In the genomic region with DNA sequence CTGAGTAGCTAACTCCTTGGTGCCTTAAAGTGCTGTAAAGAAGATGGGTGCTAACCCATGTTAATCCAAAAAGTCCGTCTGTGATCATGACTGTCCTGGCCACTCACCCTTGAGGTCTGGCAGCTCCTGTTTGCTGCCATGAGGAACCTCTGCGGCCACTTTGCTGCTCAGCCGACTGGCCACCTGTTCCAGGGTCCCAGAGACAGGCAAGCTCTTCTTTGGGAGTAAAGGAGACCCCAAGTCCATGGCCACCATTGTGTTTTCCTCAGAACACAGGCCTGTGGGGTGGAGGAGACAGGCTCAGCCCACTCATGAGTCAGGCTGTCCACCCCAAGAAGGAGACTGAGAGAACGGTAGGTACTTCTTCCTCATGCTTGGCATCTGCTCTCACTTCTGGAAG, we compare ENCODE assay signal across 9 mouse cellular contexts. TPM values are rescaled to one million over a fixed set of nuclear protein-coding genes. Genes with fewer than 3 reads are reported as not detected.
A peak's percentile ranks its signal among the peaks of the same experiment; 100 is the strongest.
DNase-seq lines count a peak whose midpoint lies in the region; ATAC-seq lines count a peak whose summit lies in the region.
"Had no signal": no experiment of that assay in that cellular context is flagged by ENCODE, and none has a peak within 500 bp of the region (broad histone marks: within the 10 kb centered on the region; RNA-seq: fewer than 3 reads in every experiment).

No protein-coding gene starts in this region.

- H3K9me3 ChIP-seq in lung, embryonic 16.5 days (ENCODE audit: control insufficient read depth, low read length) = no peaks in the 10 kb centered on the region
- no peaks in the 10 kb centered on the region for H3K9me3 ChIP-seq in forebrain, embryonic 15.5 days
- no peaks in the 10 kb centered on the region for H3K9me3 ChIP-seq in limb, embryonic 15.5 days
- H3K9me3 ChIP-seq in stomach, embryonic 15.5 days = no peaks in the 10 kb centered on the region

- H3K36me3 ChIP-seq in lung, embryonic 16.5 days (ENCODE audit: control insufficient read depth, insufficient read depth, low read length) = peaks cover 34% of the 10 kb centered on the region
- H3K36me3 ChIP-seq in forebrain, embryonic 15.5 days = peaks cover 53% of the 10 kb centered on the region
- H3K36me3 ChIP-seq in limb, embryonic 15.5 days = peaks cover 47% of the 10 kb centered on the region
- H3K36me3 ChIP-seq in stomach, embryonic 15.5 days = peaks cover 39% of the 10 kb centered on the region

- H3K27me3 ChIP-seq in lung, embryonic 16.5 days (ENCODE audit: control insufficient read depth, insufficient read depth, low read depth, low read length) = no peaks in the 10 kb centered on the region
- no peaks in the 10 kb centered on the region for H3K27me3 ChIP-seq in forebrain, embryonic 15.5 days
- H3K27me3 ChIP-seq in limb, embryonic 15.5 days = no peaks in the 10 kb centered on the region
- no peaks in the 10 kb centered on the region for H3K27me3 ChIP-seq in stomach, embryonic 15.5 days (replicated peaks)

- peaks cover 17% of the 10 kb centered on the region for H3K4me1 ChIP-seq in lung, embryonic 16.5 days (replicated peaks; ENCODE audit: control insufficient read depth, insufficient read depth, low read length)
- H3K4me1 ChIP-seq in forebrain, embryonic 15.5 days = peaks cover 23% of the 10 kb centered on the region
- peaks cover 31% of the 10 kb centered on the region for H3K4me1 ChIP-seq in limb, embryonic 15.5 days
- H3K4me1 ChIP-seq in stomach, embryonic 15.5 days = peaks cover 22% of the 10 kb centered on the region

- peak overlapping the region; percentile 80 for H3K4me3 ChIP-seq in lung, embryonic 16.5 days (ENCODE audit: low read length)
- peak overlapping the region; percentile 96 for H3K4me3 ChIP-seq in forebrain, embryonic 15.5 days
- H3K4me3 ChIP-seq in limb, embryonic 15.5 days = 0 out of 2 replicates have a peak overlapping the region, but pooled peaks have one; percentile 2
- peak overlapping the region; percentile 94; the same call in 1 of the 2 replicates for H3K4me3 ChIP-seq in stomach, embryonic 15.5 days (replicated peaks)

- no peak for ATAC-seq in lung, embryonic 16.5 days (ENCODE audit: low read depth)
- ATAC-seq in forebrain, embryonic 15.5 days (replicated peaks) = no peak
- ATAC-seq in limb, embryonic 15.5 days (ENCODE audit: insufficient number of reproducible peaks, low FRiP score, low TSS enrichment, low read depth) = no peak
- ATAC-seq in stomach, embryonic 15.5 days (ENCODE audit: insufficient read depth, low FRiP score, low read depth) = no peak
- ATAC-seq: inflammation-experienced regulatory T-cells, adult 6 months had no signal

- peak overlapping the region; percentile 92 for H3K9ac ChIP-seq in lung, embryonic 16.5 days (ENCODE audit: low read length)
- H3K9ac ChIP-seq in forebrain, embryonic 15.5 days (replicated peaks) = no peak overlapping the region
- no peak overlapping the region for H3K9ac ChIP-seq in limb, embryonic 15.5 days
- no peak overlapping the region for H3K9ac ChIP-seq in stomach, embryonic 15.5 days

- H3K27ac ChIP-seq in lung, embryonic 16.5 days (ENCODE audit: low read length) = no peak overlapping the region
- no peak overlapping the region for H3K27ac ChIP-seq in forebrain, embryonic 15.5 days (replicated peaks)
- H3K27ac ChIP-seq in limb, embryonic 15.5 days = no peak overlapping the region
- no peak overlapping the region for H3K27ac ChIP-seq in stomach, embryonic 15.5 days

- H3K4me2 ChIP-seq in lung, embryonic 16.5 days (ENCODE audit: low read depth, low read length) = peak overlapping the region; percentile 93
- peak overlapping the region; percentile 86 for H3K4me2 ChIP-seq in forebrain, embryonic 15.5 days (replicated peaks)
- peak overlapping the region; percentile 72 for H3K4me2 ChIP-seq in limb, embryonic 15.5 days
- peak overlapping the region; percentile 62 for H3K4me2 ChIP-seq in stomach, embryonic 15.5 days

- WGBS in lung, embryonic 16.5 days = 77% methylated on average over 4 of the region's 4 CpGs
- WGBS in forebrain, embryonic 15.5 days = 84% methylated on average over 4 of the region's 4 CpGs
- 80% methylated on average over 4 of the region's 4 CpGs for WGBS in limb, embryonic 15.5 days
- 84% methylated on average over 4 of the region's 4 CpGs for WGBS in stomach, embryonic 15.5 days

- DNase-seq in lung, postnatal 25 days (ENCODE audit: low spot score) = no peak
- DNase-seq in layer of hippocampus, postnatal 36 days = no peak
- DNase-seq in left cerebral cortex, adult 11 months (ENCODE audit: low spot score) = no peak
- no peak for DNase-seq in testis, postnatal 10 days (ENCODE audit: low spot score)

RNA-seq across cellular contexts. Expression of a gene that starts 12.3 kb away (rescaled TPM):
- 101 and 108 TPM in 2 replicates for polyA plus RNA-seq in lung, embryonic 16.5 days (2015; fragmentation: Nextera tagmentation; extraction: Ambion mirVana)
- polyA plus RNA-seq in forebrain, embryonic 15.5 days (2015; fragmentation: Nextera tagmentation; extraction: Ambion mirVana) = 138 and 140 TPM in 2 replicates
- polyA plus RNA-seq in limb, embryonic 15.5 days (2015; fragmentation: Nextera tagmentation; extraction: Ambion mirVana) = 85.1 and 88.6 TPM in 2 replicates
- 83.5 and 91.1 TPM in 2 replicates for polyA plus RNA-seq in stomach, embryonic 15.5 days (2015; fragmentation: Nextera tagmentation; extraction: Ambion mirVana)
- 100 to 1,000 TPM; 203 to 228 TPM for total RNA-seq in layer of hippocampus, postnatal 36 days (2021)

RNA-seq across cellular contexts. Expression of a gene that starts 26.6 kb away (rescaled TPM):
- 22.6 and 27.0 TPM in 2 replicates for polyA plus RNA-seq in lung, embryonic 16.5 days (2015; fragmentation: Nextera tagmentation; extraction: Ambion mirVana)
- polyA plus RNA-seq in forebrain, embryonic 15.5 days (2015; fragmentation: Nextera tagmentation; extraction: Ambion mirVana) = 38.8 and 40.3 TPM in 2 replicates
- 21.6 TPM in 2 replicates for polyA plus RNA-seq in limb, embryonic 15.5 days (2015; fragmentation: Nextera tagmentation; extraction: Ambion mirVana)
- 26.2 and 31.2 TPM in 2 replicates for polyA plus RNA-seq in stomach, embryonic 15.5 days (2015; fragmentation: Nextera tagmentation; extraction: Ambion mirVana)
- total RNA-seq in layer of hippocampus, postnatal 36 days (2021) = 10 to 100 TPM; 48.8 to 49.4 TPM

RNA-seq across cellular contexts. Expression of a gene that starts 40.7 kb away (rescaled TPM):
- 1.7 and 4.0 TPM in 2 replicates for polyA plus RNA-seq in lung, embryonic 16.5 days (2015; fragmentation: Nextera tagmentation; extraction: Ambion mirVana)
- polyA plus RNA-seq in forebrain, embryonic 15.5 days (2015; fragmentation: Nextera tagmentation; extraction: Ambion mirVana) = 0.56 and 0.64 TPM in 2 replicates
- 2.1 and 2.6 TPM in 2 replicates for polyA plus RNA-seq in limb, embryonic 15.5 days (2015; fragmentation: Nextera tagmentation; extraction: Ambion mirVana)
- 2.1 TPM in 2 replicates for polyA plus RNA-seq in stomach, embryonic 15.5 days (2015; fragmentation: Nextera tagmentation; extraction: Ambion mirVana)
- 1 to 10 TPM; 2.8 to 3.6 TPM for total RNA-seq in layer of hippocampus, postnatal 36 days (2021)

RNA-seq across cellular contexts. Expression of a gene that starts 41.6 kb away (rescaled TPM):
- 92.9 and 100 TPM in 2 replicates for polyA plus RNA-seq in lung, embryonic 16.5 days (2015; fragmentation: Nextera tagmentation; extraction: Ambion mirVana)
- polyA plus RNA-seq in forebrain, embryonic 15.5 days (2015; fragmentation: Nextera tagmentation; extraction: Ambion mirVana) = 107 and 111 TPM in 2 replicates
- 93.1 and 94.6 TPM in 2 replicates for polyA plus RNA-seq in limb, embryonic 15.5 days (2015; fragmentation: Nextera tagmentation; extraction: Ambion mirVana)
- polyA plus RNA-seq in stomach, embryonic 15.5 days (2015; fragmentation: Nextera tagmentation; extraction: Ambion mirVana) = 86.1 and 98.3 TPM in 2 replicates
- 100 to 1,000 TPM in 1 of 2 experiments, 10 to 100 TPM in 1; 89.0 to 107 TPM for total RNA-seq in layer of hippocampus, postnatal 36 days (2021)

Comparison
In these comparisons a context has a peak if more than half of its experiments do, and no peak if none do; other contexts are left out.
1. H3K4me3 ChIP-seq: peak in every context shown above with its lines; median percentile 96 in forebrain, embryonic 15.5 days; 94 in stomach, embryonic 15.5 days; 80 in lung, embryonic 16.5 days; 2 in limb, embryonic 15.5 days.